Mouse (Mus musculus): ENCODE results near the gene Clca3a1. TPM values are rescaled to one million over a fixed set of nuclear protein-coding genes. Genes with fewer than 3 reads are reported as not detected.

Clca3a1 gene
- total RNA-seq, 4 experiments from 2014 or later: 0.09 to 0.39 (median 0.35) TPM; not detected in 1

- no peak for DNase-seq (ENCODE audit: low spot score in 2 of 2)
These were observed 79.2 kb downstream of the Clca3a1 start for GRCm38 (mm10) chr3:144681542-144681941.

- no peak for DNase-seq (ENCODE audit: low spot score in 2 of 2)
These were observed 81.0 kb downstream of the Clca3a1 start for GRCm38 (mm10) chr3:144679701-144680159.

Other genes starting within 250 kb of the Clca3a1 start
- 10 to 100 TPM; 42.0 to 51.7 (median 48.7) TPM for gene Hs2st1, start 190.8 kb downstream of the Clca3a1 start, total RNA-seq (2022)
- 100 to 1,000 TPM; 210 to 244 (median 232) TPM for gene Selenof, start 190.7 kb downstream of the Clca3a1 start, total RNA-seq (2022)
- gene Sh3glb1, start 40.6 kb downstream of the Clca3a1 start, total RNA-seq (2022): 10 to 100 TPM; 62.2 to 67.4 (median 64.3) TPM
- gene Clca3a2, start 58.5 kb upstream of the Clca3a1 start, total RNA-seq (2022): not detected
- not detected for gene Clca3b, start 88.4 kb upstream of the Clca3a1 start, total RNA-seq (2022)
- not detected for gene Clca4b, start 171.6 kb upstream of the Clca3a1 start, total RNA-seq (2022)
- not detected for gene Clca4a, start 214.1 kb upstream of the Clca3a1 start, total RNA-seq (2022)